Mouse (Mus musculus) midbrain, postnatal 0 days (tissue): ENCODE data around the gene Tnip1. TPM values are rescaled to one million over a fixed set of nuclear protein-coding genes. Genes with fewer than 3 reads are reported as not detected.

ENCODE experiments used
- ATAC-seq: fragments of 200-750 bp; cut with Nextera tagmentation; 2 replicates; pipeline ENCODE4 v1.8.0; 2017; ENCODE audit warnings: moderate number of reproducible peaks, mild to moderate bottlenecking, moderate TSS enrichment, moderate library complexity; ENCODE audit not compliant: low FRiP score
- DNase-seq: peaks from one replicate; pipeline ENCODE4 v3.0.0-alpha.2; 2015; ENCODE audit warnings: low spot score
- H3K27ac ChIP-seq: fragments of 300-500 bp; sonication (generic); 2 replicates; pipeline ENCODE4 v1.5.1; 2014; ENCODE audit warnings: low read depth, mild to moderate bottlenecking, low read length, mixed read lengths
- H3K27me3 ChIP-seq: fragments of 300-500 bp; sonication (generic); 2 replicates; pipeline ENCODE4 v1.6.1; 2014; ENCODE audit warnings: low read length, control low read depth, mixed read lengths; ENCODE audit not compliant: insufficient read depth
- H3K36me3 ChIP-seq: fragments of 300-500 bp; sonication (generic); 2 replicates; pipeline ENCODE4 v1.6.1; 2014; ENCODE audit warnings: low read length, control low read depth, mixed read lengths; ENCODE audit not compliant: insufficient read depth
- H3K4me1 ChIP-seq: fragments of 300-500 bp; sonication (generic); 2 replicates; pipeline ENCODE4 v1.6.1; 2014; ENCODE audit warnings: mild to moderate bottlenecking, control low read depth, antibody characterized with exemption, low read length, mixed read lengths; ENCODE audit not compliant: insufficient read depth
- H3K4me2 ChIP-seq: fragments of 300-500 bp; sonication (generic); 2 replicates; pipeline ENCODE4 v1.6.1; 2014; ENCODE audit warnings: low read depth, mild to moderate bottlenecking, low read length, mixed read lengths; ENCODE audit not compliant: poor library complexity, severe bottlenecking
- H3K4me3 ChIP-seq: fragments of 300-500 bp; sonication (generic); 2 replicates; pipeline ENCODE4 v1.5.1; 2014; ENCODE audit warnings: low read depth, mild to moderate bottlenecking, low read length, moderate library complexity
- H3K9ac ChIP-seq: fragments of 300-500 bp; sonication (generic); replicated peaks from 2 replicates; pipeline ENCODE4 v1.6.1; 2014; ENCODE audit warnings: mild to moderate bottlenecking, low read length, moderate library complexity, mixed read lengths; ENCODE audit not compliant: poor library complexity, severe bottlenecking
- H3K9me3 ChIP-seq: fragments of 300-500 bp; sonication (generic); 2 replicates; pipeline ENCODE4 v1.6.1; 2016; ENCODE audit warnings: low read length, control low read depth
- CTCF ChIP-seq: IDR thresholded peaks from 2 replicates; pipeline ENCODE4 v1.5.1; 2016; ENCODE audit warnings: antibody characterized with exemption, mild to moderate bottlenecking
- WGBS: fragments of 180-500 bp; shearing (Covaris S2); extraction: QIAGEN DNeasy Blood & Tissue Kit; methylation state at CpG from one replicate; pipeline ENCODE4 v1.1.7; 2014; 5-methylcytosine and 5-hydroxymethylcytosine counted together
- polyA plus RNA-seq: library from polyadenylated mRNA; unstranded; fragments of >200 nt; fragmentation: Nextera tagmentation; extraction: Ambion mirVana; gene quantifications from 2 replicates; pipeline ENCODE4 v1.2.1, GENCODE M21; 2015
- total RNA-seq: library from RNA; depleted of rRNA; stranded (reverse); fragments of >200 nt; gene quantifications from 2 replicates; pipeline ENCODE4 v1.2.3, GENCODE M21; 2014

Gene Tnip1
- total and polyA plus RNA-seq, 2 experiments from 2014 or later: 17.2 to 19.2 TPM

- TF ChIP-seq CTCF: no peak
- Histone ChIP-seq H3K36me3 (peaks cover 11% of the 10 kb centered on the region; the same call in 1 of the 2 replicates), H3K27me3 (no peaks in the 10 kb centered on the region), H3K9me3 (no peaks in the 10 kb centered on the region), H3K27ac (no peak overlapping the region), H3K4me2 (no peak overlapping the region), H3K9ac (no peak overlapping the region), H3K4me3 (no peak overlapping the region), H3K4me1 (peaks cover 2% of the 10 kb centered on the region; the same call in 1 of the 2 replicates)
- WGBS: 94% methylated on average over 5 of the region's 5 CpGs
- DNase-seq (no peak), ATAC-seq (no peak)
Observed at GRCm38 (mm10) chr11:54907259-54907658, 55.5 kb downstream of the Tnip1 start.

GRCm38 (mm10) chr11:54906466-54906865 is 56.3 kb downstream of the Tnip1 start:
- no peak overlapping the region for H3K4me3 ChIP-seq
- TF ChIP-seq CTCF: no peak
- no peaks in the 10 kb centered on the region for H3K27me3 ChIP-seq
- H3K4me2 ChIP-seq: no peak overlapping the region
- peaks cover 5% of the 10 kb centered on the region; the same call in 1 of the 2 replicates for H3K36me3 ChIP-seq
- 82% methylated on average over 4 of the region's 4 CpGs for WGBS
- ATAC-seq: no peak
- no peak for DNase-seq
- H3K27ac ChIP-seq: no peak overlapping the region
- no peak overlapping the region for H3K9ac ChIP-seq
- H3K4me1 ChIP-seq: peaks cover 2% of the 10 kb centered on the region; the same call in 1 of the 2 replicates
- no peaks in the 10 kb centered on the region for H3K9me3 ChIP-seq

GRCm38 (mm10) chr11:54905931-54906330 is 56.8 kb downstream of the Tnip1 start:
- H3K27ac ChIP-seq: no peak overlapping the region
- no peak for TF ChIP-seq CTCF
- no peak overlapping the region for H3K9ac ChIP-seq
- peaks cover 5% of the 10 kb centered on the region; the same call in 1 of the 2 replicates for H3K36me3 ChIP-seq
- peaks cover 2% of the 10 kb centered on the region; the same call in 1 of the 2 replicates for H3K4me1 ChIP-seq
- no peaks in the 10 kb centered on the region for H3K9me3 ChIP-seq
- H3K4me2 ChIP-seq: no peak overlapping the region
- no peak overlapping the region for H3K4me3 ChIP-seq
- no peak for ATAC-seq
- 74% methylated on average over 4 of the region's 4 CpGs for WGBS
- no peak for DNase-seq
- H3K27me3 ChIP-seq: no peaks in the 10 kb centered on the region

- 87% methylated on average over 3 of the region's 3 CpGs for WGBS
- no peak for TF ChIP-seq CTCF
Observed at GRCm38 (mm10) chr11:54905086-54905485, 57.6 kb downstream of the Tnip1 start.

GRCm38 (mm10) chr11:54903940-54904706 is 58.6 kb downstream of the Tnip1 start:
- no peaks in the 10 kb centered on the region for H3K36me3 ChIP-seq
- H3K4me3 ChIP-seq: no peak overlapping the region
- TF ChIP-seq CTCF: no peak
- no peak overlapping the region for H3K9ac ChIP-seq
- 56% methylated on average over 4 of the region's 4 CpGs for WGBS
- H3K27me3 ChIP-seq: no peaks in the 10 kb centered on the region
- DNase-seq (peak; percentile 71), ATAC-seq (peak; percentile 52; the same call in 1 of the 2 replicates)
- H3K4me2 ChIP-seq: no peak overlapping the region
- no peaks in the 10 kb centered on the region for H3K9me3 ChIP-seq
- peaks cover 2% of the 10 kb centered on the region; the same call in 1 of the 2 replicates for H3K4me1 ChIP-seq
- H3K27ac ChIP-seq: no peak overlapping the region

More at GRCm38 (mm10) chr11:54905086-54905485, 57.6 kb downstream of the Tnip1 start:
- ATAC-seq: no peak
- H3K9ac ChIP-seq: no peak overlapping the region
- H3K4me3 ChIP-seq: no peak overlapping the region
- no peak overlapping the region for H3K27ac ChIP-seq
- no peaks in the 10 kb centered on the region for H3K27me3 ChIP-seq
- no peaks in the 10 kb centered on the region for H3K9me3 ChIP-seq
- no peak overlapping the region for H3K4me2 ChIP-seq
- H3K36me3 ChIP-seq: no peaks in the 10 kb centered on the region
- no peak for DNase-seq
- H3K4me1 ChIP-seq: peaks cover 2% of the 10 kb centered on the region; the same call in 1 of the 2 replicates

GRCm38 (mm10) chr11:54903339-54903738 is 59.4 kb downstream of the Tnip1 start:
- 71% methylated on average over 5 of the region's 5 CpGs for WGBS
- Histone ChIP-seq H3K36me3 (no peaks in the 10 kb centered on the region), H3K27me3 (no peaks in the 10 kb centered on the region), H3K4me2 (peak overlapping the region; percentile 95), H3K4me1 (peaks cover 2% of the 10 kb centered on the region; the same call in 1 of the 2 replicates), H3K27ac (no peak overlapping the region), H3K9ac (no peak overlapping the region), H3K4me3 (peak overlapping the region; percentile 48), H3K9me3 (no peaks in the 10 kb centered on the region)
- no peak for ATAC-seq
- TF ChIP-seq CTCF: no peak
- DNase-seq: no peak
